Mouse (Mus musculus): ENCODE measurements at regions not wholly inside any gene's neighbourhood (a gene's known extent, or its start where the extent isn't known, plus 50 kb on each side); places are given as distances from the start of the nearest gene placed in this dataset.
"Not testable (repeated sequence)": the region's sequence is repeated elsewhere in the genome, so short reads cannot be mapped to it uniquely, and the experiment has no call there.

- DNase-seq (ENCODE audit: low spot score in 2 of 2), result no peak
Observed at GRCm38 (mm10) chr15:3171774-3172173, 96.6 kb upstream of the Selenop start.

GRCm38 (mm10) chr15:3174072-3174471 lies 94.3 kb upstream of the Selenop start:
- DNase-seq (ENCODE audit: low spot score in 2 of 2), result no peak

GRCm38 (mm10) chr15:3174848-3175247 lies 93.5 kb upstream of the Selenop start:
- DNase-seq (ENCODE audit: low spot score in 2 of 2), result no peak

GRCm38 (mm10) chr15:3201912-3202653 lies 66.3 kb upstream of the Selenop start:
- peak; percentile 55 to 67 for DNase-seq (ENCODE audit: low spot score in 2 of 2)

DNA sequence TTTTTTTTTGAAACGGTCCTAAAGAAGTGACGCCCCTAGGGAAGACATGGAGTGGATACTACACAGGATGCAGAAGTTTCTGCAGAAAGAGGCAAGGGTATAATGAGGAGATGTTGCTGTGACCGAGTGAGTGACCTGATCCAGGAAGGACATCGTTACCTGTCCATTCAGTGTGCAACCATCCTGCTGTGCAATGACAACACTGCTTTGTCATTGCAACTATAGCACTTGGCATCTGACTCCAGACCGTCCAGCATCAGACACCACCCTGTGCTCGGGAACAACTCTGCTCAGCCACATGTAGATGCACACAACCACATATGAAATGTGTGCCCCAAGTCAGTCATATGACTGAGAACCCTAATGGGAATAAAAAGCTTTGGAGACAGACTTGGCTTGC lies 62.8 kb upstream of the Selenop start:
- DNase-seq (ENCODE audit: low spot score in 2 of 2), result no peak

DNA sequence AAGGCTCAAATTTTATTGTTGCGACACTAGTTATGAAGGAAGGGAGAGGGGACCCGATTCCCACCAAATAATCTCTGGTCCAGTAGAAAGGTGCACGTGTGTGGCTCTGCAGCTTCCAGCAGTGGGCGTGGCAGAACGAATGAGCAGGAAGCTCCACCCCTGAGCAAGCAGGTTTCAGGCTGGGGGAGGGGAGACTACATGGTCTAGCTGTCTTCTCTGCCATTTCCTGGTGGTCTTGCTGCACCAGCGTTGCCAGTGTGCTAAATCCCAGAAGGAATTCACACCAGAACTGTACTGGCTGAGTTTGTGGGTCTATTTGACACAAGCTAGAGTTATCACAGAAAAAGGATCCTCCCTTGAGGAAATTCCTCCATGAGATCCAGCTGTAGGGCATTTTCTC lies 62.3 kb upstream of the Selenop start:
- DNase-seq (ENCODE audit: low spot score in 2 of 2), result not testable (repeated sequence)

DNA sequence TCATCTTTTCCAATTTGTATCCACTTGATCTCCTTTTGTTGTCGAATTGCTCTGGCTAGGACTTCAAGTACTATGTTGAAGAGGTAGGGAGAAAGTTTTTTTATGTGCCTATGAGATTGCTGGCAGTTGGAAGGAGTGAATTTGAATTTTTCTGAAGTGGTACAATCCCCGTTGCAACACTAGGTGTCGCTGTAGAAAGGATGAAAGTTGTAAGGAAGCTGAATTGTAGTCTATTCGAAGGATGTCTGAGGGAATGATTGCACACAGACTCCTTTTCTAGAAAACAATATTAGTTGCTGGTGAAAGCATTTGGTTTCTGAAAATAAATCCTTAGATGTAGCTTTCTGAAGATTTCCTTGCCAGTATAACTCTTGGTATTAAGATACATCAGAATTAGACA lies 54.6 kb upstream of the Selenop start:
- DNase-seq (ENCODE audit: low spot score in 2 of 2), result peak; percentile 60 to 61

DNA sequence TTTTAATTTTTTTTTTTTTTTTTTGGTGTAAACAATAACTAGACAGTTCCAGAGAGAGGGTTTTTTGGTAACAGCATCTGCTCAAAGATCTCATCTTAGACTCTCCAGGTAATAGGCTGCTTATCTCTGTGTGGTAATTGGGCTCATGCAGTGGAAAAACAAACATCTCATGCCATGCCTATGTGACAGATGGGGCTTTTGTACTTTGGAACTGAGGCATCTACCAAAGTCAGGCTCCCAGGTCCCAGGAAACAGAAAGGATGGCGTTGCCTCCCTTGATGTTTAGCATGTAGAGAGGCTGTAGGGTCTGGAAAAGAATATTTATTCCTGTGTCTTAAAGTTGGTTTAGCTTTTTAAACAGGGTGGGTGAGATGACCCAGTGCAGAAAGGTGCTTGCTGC lies 53.1 kb upstream of the Selenop start:
- no peak for DNase-seq (ENCODE audit: low spot score in 2 of 2)

Data from layer of hippocampus, postnatal 10 days (tissue).